Mouse (Mus musculus): ENCODE data around the gene Exog. TPM values are rescaled to one million over a fixed set of nuclear protein-coding genes. Genes with fewer than 3 reads are reported as not detected.

Exog gene
- total RNA-seq, 2 experiments from 2014 or later: 4.1 to 4.9 TPM

- DNase-seq: no peak
Measured at GRCm38 (mm10) chr9:119504981-119505658, 60.4 kb downstream of the Exog start.

- no peak for DNase-seq
Measured at GRCm38 (mm10) chr9:119510902-119511301, 66.2 kb downstream of the Exog start.

GRCm38 (mm10) chr9:119512993-119513392 is 68.2 kb downstream of the Exog start:
- no peak for DNase-seq

- no peak for DNase-seq
Measured at GRCm38 (mm10) chr9:119513816-119514215, 69.1 kb downstream of the Exog start.

GRCm38 (mm10) chr9:119514986-119515385 is 70.2 kb downstream of the Exog start:
- no peak for DNase-seq

Other genes starting within 250 kb of the Exog start
- gene Slc22a13, start 235.8 kb upstream of the Exog start, total RNA-seq (2021): not detected
- gene Oxsr1, start 122.5 kb upstream of the Exog start, total RNA-seq (2021): 10 to 100 TPM; 34.6 to 35.2 TPM
- gene Acaa1a, start 105.3 kb upstream of the Exog start, total RNA-seq (2021): 100 to 1,000 TPM; 113 to 126 TPM
- gene Myd88, start 103.5 kb upstream of the Exog start, total RNA-seq (2021): 10 to 100 TPM; 24.4 to 26.7 TPM
- 10 to 100 TPM in 1 of 2 experiments, 1 to 10 TPM in 1; 6.6 to 14.2 TPM for gene Xylb, start 87.6 kb upstream of the Exog start, total RNA-seq (2021)
- under 1 TPM in 1 of 2 experiments, not detected in 1; 0.42 TPM for gene Slc22a14, start 79.4 kb upstream of the Exog start, total RNA-seq (2021)
- gene Acvr2b, start 42.8 kb upstream of the Exog start, total RNA-seq (2021): 10 to 100 TPM in 1 of 2 experiments, 1 to 10 TPM in 1; 5.7 to 10.6 TPM
- under 1 TPM; 0.39 to 0.45 TPM for gene Scn5a, start 134.1 kb downstream of the Exog start, total RNA-seq (2021)